Mouse (Mus musculus): Measurements from ENCODE around the gene Abcb8. TPM values are rescaled to one million over a fixed set of nuclear protein-coding genes. Genes with fewer than 3 reads are reported as not detected.

Gene Abcb8
- polyA plus RNA-seq, 1 experiment from 2014 or later = 48.6 TPM

GRCm38 (mm10) chr5:24374666-24375328, 18.7 kb upstream of the Abcb8 start:
- TF ChIP-seq CTCF (IDR thresholded peaks at IDR 0.05; ENCODE audit: low read depth) = no peak
- Histone ChIP-seq H3K27ac (no peak overlapping the region), H3K4me2 (ENCODE audit: low read length) (no peak overlapping the region), H3K9ac (ENCODE audit: low read depth, low read length) (no peak overlapping the region), H3K4me3 (replicated peaks; ENCODE audit: low read depth, low read length) (no peak overlapping the region), H3K9me3 (replicated peaks; ENCODE audit: low read length) (no peaks in the 10 kb centered on the region), H3K4me1 (replicated peaks; ENCODE audit: insufficient read depth, low read length) (no peaks in the 10 kb centered on the region), H3K36me3 (ENCODE audit: insufficient read depth, low read length) (no peaks in the 10 kb centered on the region), H3K27me3 (ENCODE audit: insufficient read depth, low read length) (no peaks in the 10 kb centered on the region)
- DNase-seq (ENCODE audit: low spot score) (no peak), ATAC-seq (replicated peaks; ENCODE audit: low FRiP score, low read depth) (no peak)
- WGBS = 56% methylated on average over 7 of the region's 7 CpGs

GRCm38 (mm10) chr5:24378700-24379099, 14.8 kb upstream of the Abcb8 start:
- Histone ChIP-seq H3K36me3 (ENCODE audit: insufficient read depth, low read length) (no peaks in the 10 kb centered on the region), H3K4me1 (replicated peaks; ENCODE audit: insufficient read depth, low read length) (0 out of 2 replicates have a peak, but pooled peaks cover 6% of the 10 kb centered on the region), H3K4me2 (ENCODE audit: low read length) (no peak overlapping the region), H3K4me3 (replicated peaks; ENCODE audit: low read depth, low read length) (no peak overlapping the region), H3K9ac (ENCODE audit: low read depth, low read length) (no peak overlapping the region), H3K9me3 (replicated peaks; ENCODE audit: low read length) (no peaks in the 10 kb centered on the region), H3K27me3 (ENCODE audit: insufficient read depth, low read length) (no peaks in the 10 kb centered on the region), H3K27ac (no peak overlapping the region)
- no peak for TF ChIP-seq CTCF (IDR thresholded peaks at IDR 0.05; ENCODE audit: low read depth)
- DNase-seq (ENCODE audit: low spot score) (no peak), ATAC-seq (replicated peaks; ENCODE audit: low FRiP score, low read depth) (no peak)
- 89% methylated on average over 2 of the region's 2 CpGs for WGBS

- Histone ChIP-seq H3K9ac (ENCODE audit: low read depth, low read length) (no peak overlapping the region), H3K27ac (no peak overlapping the region), H3K27me3 (ENCODE audit: insufficient read depth, low read length) (no peaks in the 10 kb centered on the region), H3K36me3 (ENCODE audit: insufficient read depth, low read length) (no peaks in the 10 kb centered on the region), H3K4me3 (replicated peaks; ENCODE audit: low read depth, low read length) (no peak overlapping the region), H3K4me1 (replicated peaks; ENCODE audit: insufficient read depth, low read length) (peaks cover 8% of the 10 kb centered on the region), H3K4me2 (ENCODE audit: low read length) (no peak overlapping the region), H3K9me3 (replicated peaks; ENCODE audit: low read length) (no peaks in the 10 kb centered on the region)
- no peak for ATAC-seq (replicated peaks; ENCODE audit: low FRiP score, low read depth)
- no peak for TF ChIP-seq CTCF (IDR thresholded peaks at IDR 0.05; ENCODE audit: low read depth)
- 70% methylated on average over 4 of the region's 4 CpGs for WGBS
- no peak for DNase-seq (ENCODE audit: low spot score)
These were observed 14.0 kb upstream of the Abcb8 start for GRCm38 (mm10) chr5:24379501-24379900.

- Histone ChIP-seq H3K36me3 (ENCODE audit: insufficient read depth, low read length) (no peaks in the 10 kb centered on the region), H3K27ac (no peak overlapping the region), H3K27me3 (ENCODE audit: insufficient read depth, low read length) (no peaks in the 10 kb centered on the region), H3K4me3 (replicated peaks; ENCODE audit: low read depth, low read length) (no peak overlapping the region), H3K9ac (ENCODE audit: low read depth, low read length) (no peak overlapping the region), H3K9me3 (replicated peaks; ENCODE audit: low read length) (no peaks in the 10 kb centered on the region), H3K4me2 (ENCODE audit: low read length) (no peak overlapping the region), H3K4me1 (replicated peaks; ENCODE audit: insufficient read depth, low read length) (peaks cover 10% of the 10 kb centered on the region)
- WGBS = 89% methylated on average over 4 of the region's 4 CpGs
- TF ChIP-seq CTCF (IDR thresholded peaks at IDR 0.05; ENCODE audit: low read depth) = no peak
- ATAC-seq (replicated peaks; ENCODE audit: low FRiP score, low read depth) = no peak
- no peak for DNase-seq (ENCODE audit: low spot score)
These were observed 13.0 kb upstream of the Abcb8 start for GRCm38 (mm10) chr5:24380499-24380898.

DNA sequence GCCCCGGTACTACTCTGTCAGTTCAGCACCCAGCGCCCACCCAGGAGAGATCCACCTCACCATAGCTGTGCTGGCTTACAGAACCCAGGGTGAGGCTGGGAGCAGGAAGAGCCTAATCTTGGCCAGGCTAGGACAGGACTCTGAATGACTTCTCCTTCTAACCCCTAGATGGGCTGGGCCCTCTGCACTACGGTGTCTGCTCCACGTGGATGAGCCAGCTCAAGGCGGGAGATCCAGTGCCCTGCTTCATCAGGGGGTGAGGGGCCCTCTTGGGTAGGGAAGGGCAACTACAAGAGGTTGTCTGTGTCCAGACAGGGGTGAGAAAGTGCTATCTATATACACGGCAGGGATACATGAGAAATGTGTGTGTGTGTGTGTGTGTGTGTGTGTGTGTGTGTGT, 12.0 kb upstream of the Abcb8 start:
- H3K4me2 ChIP-seq (ENCODE audit: low read length) = no peak overlapping the region
- no peak for DNase-seq (ENCODE audit: low spot score)
- H3K4me1 ChIP-seq (replicated peaks; ENCODE audit: insufficient read depth, low read length) = peaks cover 10% of the 10 kb centered on the region
- 60% methylated on average over 6 of the region's 6 CpGs for WGBS
- H3K27me3 ChIP-seq (ENCODE audit: insufficient read depth, low read length) = peaks cover 2% of the 10 kb centered on the region; the same call in 1 of the 2 replicates
- H3K9ac ChIP-seq (ENCODE audit: low read depth, low read length) = no peak overlapping the region
- H3K27ac ChIP-seq = no peak overlapping the region
- H3K9me3 ChIP-seq (replicated peaks; ENCODE audit: low read length) = no peaks in the 10 kb centered on the region
- no peak for ATAC-seq (replicated peaks; ENCODE audit: low FRiP score, low read depth)
- TF ChIP-seq CTCF (IDR thresholded peaks at IDR 0.05; ENCODE audit: low read depth) = no peak
- H3K36me3 ChIP-seq (ENCODE audit: insufficient read depth, low read length) = no peaks in the 10 kb centered on the region
- H3K4me3 ChIP-seq (replicated peaks; ENCODE audit: low read depth, low read length) = no peak overlapping the region

GRCm38 (mm10) chr5:24381988-24382387, 11.5 kb upstream of the Abcb8 start:
- Histone ChIP-seq H3K9ac (ENCODE audit: low read depth, low read length) (no peak overlapping the region), H3K36me3 (ENCODE audit: insufficient read depth, low read length) (no peaks in the 10 kb centered on the region), H3K27ac (no peak overlapping the region), H3K9me3 (replicated peaks; ENCODE audit: low read length) (no peaks in the 10 kb centered on the region), H3K4me2 (ENCODE audit: low read length) (no peak overlapping the region), H3K4me3 (replicated peaks; ENCODE audit: low read depth, low read length) (no peak overlapping the region), H3K4me1 (replicated peaks; ENCODE audit: insufficient read depth, low read length) (peaks cover 10% of the 10 kb centered on the region), H3K27me3 (ENCODE audit: insufficient read depth, low read length) (peaks cover 6% of the 10 kb centered on the region; the same call in 1 of the 2 replicates)
- DNase-seq (ENCODE audit: low spot score) (no peak), ATAC-seq (replicated peaks; ENCODE audit: low FRiP score, low read depth) (no peak)
- no peak for TF ChIP-seq CTCF (IDR thresholded peaks at IDR 0.05; ENCODE audit: low read depth)
- 55% methylated on average over 2 of the region's 2 CpGs for WGBS
